Mouse (Mus musculus) neural tube, embryonic 11.5 days (tissue): ENCODE measurements around the gene Rmi2. TPM values are rescaled to one million over a fixed set of nuclear protein-coding genes. Genes with fewer than 3 reads are reported as not detected.
A peak's percentile ranks its signal among the peaks of the same experiment; 100 is the strongest.

Experiments
- ATAC-seq: fragments of 200-750 bp; cut with Nextera tagmentation; 2 replicates; pipeline ENCODE4 v1.8.0; 2017; ENCODE audit warnings: moderate number of reproducible peaks, mild to moderate bottlenecking, moderate TSS enrichment, moderate library complexity; ENCODE audit not compliant: insufficient read depth, low FRiP score, low TSS enrichment
- DNase-seq: peaks from one replicate; pipeline ENCODE4 v3.0.0-alpha.2; 2015; ENCODE audit warnings: low spot score
- H3K27ac ChIP-seq: fragments of 300-500 bp; sonication (generic); 2 replicates; pipeline ENCODE4 v1.5.1; 2014; ENCODE audit warnings: low read depth, mild to moderate bottlenecking, low read length
- H3K27me3 ChIP-seq: fragments of 300-500 bp; sonication (generic); 2 replicates; pipeline ENCODE4 v1.6.1; 2014; ENCODE audit warnings: mild to moderate bottlenecking, low read length, mixed read lengths; ENCODE audit not compliant: control insufficient read depth, insufficient read depth
- H3K36me3 ChIP-seq: fragments of 300-500 bp; sonication (generic); 2 replicates; pipeline ENCODE4 v1.6.1; 2014; ENCODE audit warnings: mild to moderate bottlenecking, low read length, moderate library complexity, mixed read lengths; ENCODE audit not compliant: control insufficient read depth, insufficient read depth
- H3K4me1 ChIP-seq: fragments of 300-500 bp; sonication (generic); 2 replicates; pipeline ENCODE4 v1.6.1; 2014; ENCODE audit warnings: low read length, mixed read lengths; ENCODE audit not compliant: control insufficient read depth, insufficient read depth
- H3K4me2 ChIP-seq: fragments of 300-500 bp; sonication (generic); 2 replicates; pipeline ENCODE4 v1.6.1; 2014; ENCODE audit warnings: low read depth, mild to moderate bottlenecking, moderate library complexity
- H3K4me3 ChIP-seq: fragments of 300-500 bp; sonication (generic); 2 replicates; pipeline ENCODE4 v1.5.1; 2014; ENCODE audit warnings: low read depth, low read length
- H3K9ac ChIP-seq: fragments of 300-500 bp; sonication (generic); 2 replicates; pipeline ENCODE4 v1.6.1; 2014; ENCODE audit warnings: mild to moderate bottlenecking, low read length
- H3K9me3 ChIP-seq: fragments of 300-500 bp; sonication (generic); 2 replicates; pipeline ENCODE4 v1.6.1; 2016; ENCODE audit warnings: low read length; ENCODE audit not compliant: control insufficient read depth
- WGBS: fragments of 180-500 bp; shearing (Covaris S2); extraction: QIAGEN DNeasy Blood & Tissue Kit; methylation state at CpG from one replicate; pipeline ENCODE4 v1.1.7; 2014; 5-methylcytosine and 5-hydroxymethylcytosine counted together
- polyA plus RNA-seq: library from polyadenylated mRNA; unstranded; fragments of >200 nt; fragmentation: Nextera tagmentation; extraction: Ambion mirVana; gene quantifications from 2 replicates; pipeline ENCODE4 v1.2.1, GENCODE M21; 2014

Rmi2 gene
- polyA plus RNA-seq, 1 experiment from 2014 or later, result 3.6 TPM

DNA sequence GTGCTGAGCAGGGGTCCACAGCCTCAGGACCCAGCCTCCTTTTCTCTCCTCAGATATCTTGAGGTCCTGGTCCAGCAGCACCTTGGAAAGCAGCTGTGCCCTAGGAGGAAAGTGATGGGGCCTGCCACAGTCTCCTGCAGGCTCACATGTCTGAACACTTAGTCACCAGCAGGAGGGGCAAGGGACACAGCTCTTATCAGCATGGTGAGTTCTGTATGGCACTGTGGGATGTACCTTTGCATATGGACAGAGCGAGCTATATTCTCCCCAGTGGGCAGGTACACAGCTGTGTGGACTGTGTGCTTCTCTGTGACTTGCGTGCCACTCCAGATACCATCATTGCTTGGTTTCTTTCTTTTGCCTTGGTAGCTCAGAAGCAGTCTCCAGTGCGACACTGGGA, 55.5 kb downstream of the Rmi2 start:
- Histone ChIP-seq H3K36me3 (no peaks in the 10 kb centered on the region), H3K27me3 (no peaks in the 10 kb centered on the region), H3K4me3 (no peak overlapping the region), H3K27ac (no peak overlapping the region), H3K4me2 (no peak overlapping the region), H3K4me1 (no peaks in the 10 kb centered on the region), H3K9me3 (no peaks in the 10 kb centered on the region), H3K9ac (no peak overlapping the region)
- ATAC-seq (no peak), DNase-seq (peak; percentile 31)
- WGBS, result 87% methylated on average over 3 of the region's 3 CpGs

DNA sequence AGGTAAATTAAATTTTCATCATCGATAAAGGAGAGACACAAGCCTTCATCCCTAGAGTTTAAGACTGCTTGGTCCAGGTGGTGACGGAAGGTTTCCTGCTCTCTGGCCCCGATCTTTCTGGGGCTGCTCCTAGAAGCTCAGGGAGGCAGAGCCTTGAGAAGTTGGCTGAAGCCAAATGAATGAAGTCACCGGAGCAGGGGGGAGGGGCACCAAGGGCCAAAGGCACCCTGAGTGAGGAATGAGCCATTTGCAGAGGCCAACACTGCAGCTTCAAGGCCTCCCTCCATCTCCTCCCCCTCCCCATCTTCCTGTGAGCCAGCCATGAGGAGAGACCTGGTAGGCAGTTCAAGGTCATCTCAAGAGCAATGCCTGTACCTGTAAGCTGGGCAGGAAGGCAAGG, 58.3 kb downstream of the Rmi2 start:
- Histone ChIP-seq H3K4me3 (no peak overlapping the region), H3K36me3 (no peaks in the 10 kb centered on the region), H3K9me3 (no peaks in the 10 kb centered on the region), H3K27ac (no peak overlapping the region), H3K27me3 (no peaks in the 10 kb centered on the region), H3K4me2 (no peak overlapping the region), H3K4me1 (no peaks in the 10 kb centered on the region), H3K9ac (no peak overlapping the region)
- DNase-seq (no peak), ATAC-seq (no peak)
- WGBS, result 71% methylated on average over 4 of the region's 4 CpGs

DNA sequence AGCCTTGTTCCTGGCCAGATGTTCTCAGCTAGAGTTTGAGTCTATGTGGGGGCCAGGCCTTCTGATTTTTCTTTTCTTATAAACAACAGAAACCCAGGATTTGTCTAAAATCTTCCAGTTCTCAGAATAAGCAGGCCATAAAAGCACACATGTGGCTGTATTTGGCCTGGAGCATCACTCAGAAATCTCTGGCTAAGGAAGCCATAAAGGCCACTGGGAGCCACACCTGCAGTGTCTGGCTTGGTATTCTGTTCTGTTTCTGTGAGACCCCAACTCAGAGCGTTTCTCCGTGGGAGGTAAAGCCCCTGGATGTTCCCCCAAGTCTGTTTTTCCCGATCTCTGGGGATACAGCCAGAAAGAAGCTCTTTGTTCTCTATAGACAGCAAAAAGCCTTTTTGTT, 61.0 kb downstream of the Rmi2 start:
- H3K27me3 ChIP-seq, result no peaks in the 10 kb centered on the region
- DNase-seq (no peak), ATAC-seq (no peak)
- no peak overlapping the region for H3K27ac ChIP-seq
- 87% methylated on average over 3 of the region's 3 CpGs for WGBS
- H3K36me3 ChIP-seq, result no peaks in the 10 kb centered on the region
- no peak overlapping the region for H3K4me2 ChIP-seq
- H3K9me3 ChIP-seq, result no peaks in the 10 kb centered on the region
- no peak overlapping the region for H3K9ac ChIP-seq
- H3K4me3 ChIP-seq, result no peak overlapping the region
- H3K4me1 ChIP-seq, result no peaks in the 10 kb centered on the region

GRCm38 (mm10) chr16:10897372-10897771, 62.5 kb downstream of the Rmi2 start:
- DNase-seq (no peak), ATAC-seq (no peak)
- Histone ChIP-seq H3K36me3 (no peaks in the 10 kb centered on the region), H3K9ac (no peak overlapping the region), H3K4me2 (no peak overlapping the region), H3K4me3 (no peak overlapping the region), H3K4me1 (no peaks in the 10 kb centered on the region), H3K9me3 (no peaks in the 10 kb centered on the region), H3K27me3 (no peaks in the 10 kb centered on the region), H3K27ac (no peak overlapping the region)
- 49% methylated on average over 6 of the region's 6 CpGs for WGBS

GRCm38 (mm10) chr16:10900736-10901135, 65.9 kb downstream of the Rmi2 start:
- no peak overlapping the region for H3K4me3 ChIP-seq
- H3K9me3 ChIP-seq, result no peaks in the 10 kb centered on the region
- H3K27ac ChIP-seq, result no peak overlapping the region
- H3K4me2 ChIP-seq, result no peak overlapping the region
- H3K36me3 ChIP-seq, result no peaks in the 10 kb centered on the region
- H3K27me3 ChIP-seq, result no peaks in the 10 kb centered on the region
- WGBS, result 94% methylated on average over 1 of the region's 1 CpGs
- no peak overlapping the region for H3K9ac ChIP-seq
- DNase-seq (no peak), ATAC-seq (no peak)
- no peaks in the 10 kb centered on the region for H3K4me1 ChIP-seq

DNA sequence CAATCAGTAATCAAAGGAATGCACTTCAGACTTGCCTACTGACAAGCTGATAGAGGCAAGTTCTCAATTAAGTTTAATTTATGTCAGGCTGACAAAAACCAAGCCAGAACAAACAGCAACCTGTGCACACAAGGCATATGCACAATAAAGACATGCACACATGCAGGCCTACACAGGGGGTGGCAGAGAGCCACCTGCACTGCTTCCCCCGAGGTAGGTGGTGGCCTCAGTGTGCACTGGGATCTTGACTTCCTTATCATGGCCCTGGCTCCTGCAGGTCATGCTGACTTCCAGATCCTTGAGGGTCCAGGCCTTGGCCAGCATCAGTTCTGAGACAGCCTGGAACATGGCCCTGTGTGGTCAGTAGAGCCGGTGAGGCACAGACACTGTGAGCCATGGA, 67.1 kb downstream of the Rmi2 start:
- H3K27me3 ChIP-seq, result no peaks in the 10 kb centered on the region
- no peak overlapping the region for H3K4me3 ChIP-seq
- H3K4me2 ChIP-seq, result no peak overlapping the region
- ATAC-seq (no peak), DNase-seq (no peak)
- no peaks in the 10 kb centered on the region for H3K9me3 ChIP-seq
- no peaks in the 10 kb centered on the region for H3K36me3 ChIP-seq
- no peaks in the 10 kb centered on the region for H3K4me1 ChIP-seq
- H3K27ac ChIP-seq, result no peak overlapping the region
- 89% methylated on average over 2 of the region's 2 CpGs for WGBS
- H3K9ac ChIP-seq, result no peak overlapping the region

DNA sequence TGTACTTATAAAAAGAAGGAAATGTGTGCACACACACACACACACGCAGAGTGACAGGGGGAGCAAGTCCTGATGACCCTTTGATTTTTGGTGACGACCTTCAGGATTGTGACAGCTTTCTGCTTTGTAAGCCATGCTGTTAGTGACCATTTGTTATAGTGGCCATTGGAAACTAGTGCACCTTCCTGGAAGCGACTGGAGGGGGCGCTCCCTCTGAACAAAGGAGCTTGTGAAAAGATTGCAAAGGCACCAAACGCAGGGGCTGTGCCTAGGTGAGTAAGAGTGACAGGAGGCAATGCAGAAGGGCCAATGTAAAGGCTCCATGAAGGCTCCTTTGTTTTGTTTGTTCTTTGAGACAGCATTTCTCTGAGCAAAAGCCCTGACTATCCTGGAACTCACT, 68.0 kb downstream of the Rmi2 start:
- WGBS, result 61% methylated on average over 5 of the region's 5 CpGs
- ATAC-seq, result no peak
- Histone ChIP-seq H3K36me3 (no peaks in the 10 kb centered on the region), H3K9ac (no peak overlapping the region), H3K27ac (no peak overlapping the region), H3K4me1 (no peaks in the 10 kb centered on the region), H3K9me3 (no peaks in the 10 kb centered on the region), H3K27me3 (no peaks in the 10 kb centered on the region), H3K4me2 (no peak overlapping the region), H3K4me3 (no peak overlapping the region)
- no peak for DNase-seq

DNA sequence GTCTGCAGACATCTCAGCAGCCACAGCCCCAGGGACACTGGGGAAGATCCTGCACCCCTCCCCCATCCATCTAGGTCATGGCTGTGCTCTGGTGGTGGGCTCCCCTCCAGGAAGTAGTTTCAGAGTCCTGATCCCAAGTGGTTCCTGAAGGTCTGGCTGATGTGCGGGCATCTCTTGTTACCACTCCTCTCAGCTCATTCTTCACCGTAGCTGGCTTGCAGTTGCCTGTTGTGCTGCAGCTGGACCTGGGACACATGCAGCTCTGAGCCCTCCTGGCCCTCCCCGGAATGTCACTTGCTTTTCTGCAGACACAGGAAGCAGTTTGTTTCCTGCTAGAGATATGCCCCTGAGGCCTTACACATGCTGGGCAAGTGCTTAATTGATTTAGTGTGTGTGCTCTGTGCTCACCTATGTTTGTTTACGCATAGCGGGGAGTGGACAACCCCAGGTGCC, 70.8 kb downstream of the Rmi2 start:
- Histone ChIP-seq H3K36me3 (no peaks in the 10 kb centered on the region), H3K9me3 (no peaks in the 10 kb centered on the region), H3K27ac (no peak overlapping the region), H3K4me2 (no peak overlapping the region), H3K4me1 (no peaks in the 10 kb centered on the region), H3K9ac (no peak overlapping the region), H3K4me3 (no peak overlapping the region), H3K27me3 (no peaks in the 10 kb centered on the region)
- ATAC-seq, result no peak
- 69% methylated on average over 5 of the region's 5 CpGs for WGBS
- DNase-seq, result no peak

DNA sequence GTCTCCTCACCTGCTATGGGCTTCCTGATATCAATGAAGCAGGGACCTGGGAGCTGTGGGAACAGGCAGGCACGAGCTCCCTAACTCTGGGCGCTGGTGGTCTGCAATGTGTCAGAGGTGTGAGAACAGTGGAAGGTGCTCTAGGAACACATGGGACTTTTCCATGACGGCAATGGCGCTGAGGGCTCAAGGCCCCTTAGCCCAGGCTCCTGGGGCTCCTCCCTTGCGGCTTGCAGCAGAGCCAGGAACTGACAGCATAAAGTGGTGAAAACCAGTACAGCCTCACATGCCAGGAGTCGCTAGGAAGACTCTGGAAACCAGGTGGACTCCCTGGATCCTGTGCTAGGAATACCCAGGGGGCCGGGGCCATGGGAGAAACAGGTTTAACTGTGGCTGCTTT, 75.7 kb downstream of the Rmi2 start:
- H3K4me3 ChIP-seq, result no peak overlapping the region
- DNase-seq (no peak), ATAC-seq (no peak)
- no peaks in the 10 kb centered on the region for H3K9me3 ChIP-seq
- H3K4me1 ChIP-seq, result no peaks in the 10 kb centered on the region
- no peaks in the 10 kb centered on the region for H3K36me3 ChIP-seq
- no peak overlapping the region for H3K9ac ChIP-seq
- no peak overlapping the region for H3K27ac ChIP-seq
- WGBS, result 80% methylated on average over 7 of the region's 7 CpGs
- no peaks in the 10 kb centered on the region for H3K27me3 ChIP-seq
- no peak overlapping the region for H3K4me2 ChIP-seq
